Mouse (Mus musculus): ENCODE data around the gene Gls.

GRCm38 (mm10) chr1:52156351-52156750 is 76.7 kb downstream of the Gls start:
- no peak for TF ChIP-seq EP300 (IDR thresholded peaks at IDR 0.05; ENCODE audit: low read depth)
- TF ChIP-seq CTCF (IDR thresholded peaks at IDR 0.05; ENCODE audit: low read depth): no peak

All from heart, postnatal 0 days (tissue).